Mouse (Mus musculus): ENCODE measurements around the gene Olfr330.
"Not testable (repeated sequence)": the region's sequence is repeated elsewhere in the genome, so short reads cannot be mapped to it uniquely, and the experiment has no call there.

Gene Olfr330

DNA sequence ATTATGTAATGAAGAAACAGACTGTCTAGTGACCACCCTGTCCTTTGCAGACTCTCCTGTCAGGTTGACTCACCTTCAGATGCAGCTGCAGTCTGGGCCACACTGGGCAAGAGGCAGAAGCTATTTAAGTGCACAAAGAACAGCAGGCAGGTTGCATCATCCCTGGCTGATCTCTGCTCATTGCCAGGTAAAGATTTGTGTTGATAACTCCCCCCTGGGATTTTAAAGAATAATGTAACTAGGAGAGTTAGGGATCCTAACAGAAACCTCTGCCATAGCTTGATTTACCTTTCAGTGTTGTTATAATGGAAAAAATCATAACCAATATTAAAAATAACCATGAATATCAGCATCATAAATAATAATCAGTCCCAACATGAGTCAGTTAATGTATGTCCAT, at the start of gene Olfr330:
Olfr330 (minus strand) TSS at position 101 of the 400 bp plus-strand sequence.
- DNase-seq, result not testable (repeated sequence)

- DNase-seq, result no peak
Observed at GRCm38 (mm10) chr11:58578636-58579035, 44.0 kb upstream of the Olfr330 start.

- DNase-seq, result no peak
Observed at GRCm38 (mm10) chr11:58577430-58577829, 42.8 kb upstream of the Olfr330 start, which contains the start of gene Olfr325. TSS of gene Olfr325 (plus strand) at chr11:58577730.

DNA sequence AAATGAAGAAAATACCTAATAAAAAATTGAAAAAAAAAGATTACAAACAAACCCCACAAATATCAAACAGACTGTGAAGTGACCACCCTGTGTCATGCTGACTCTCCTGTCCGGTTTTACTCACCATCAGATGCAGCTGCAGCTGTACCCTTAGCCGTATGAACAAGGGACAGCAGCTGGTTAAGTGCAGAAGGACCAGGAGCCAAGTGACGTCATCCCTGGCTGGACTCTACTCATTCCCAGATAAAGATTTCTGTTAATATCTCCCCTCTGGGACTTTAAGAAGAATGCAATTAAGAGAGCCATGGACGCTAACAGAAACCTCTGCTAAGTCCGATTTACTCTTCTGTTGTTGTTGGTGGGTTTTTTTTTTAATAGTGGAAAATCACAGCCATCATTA, 35.8 kb upstream of the Olfr330 start, which contains the start of gene Olfr224:
Olfr224 (minus strand) TSS at position 149 of the 400 bp plus-strand sequence.
- peak; percentile 15 for DNase-seq

GRCm38 (mm10) chr11:58555536-58555935, 20.9 kb upstream of the Olfr330 start, which contains the start of gene Olfr328:
TSS of gene Olfr328 (minus strand) at chr11:58555636.
- no peak for DNase-seq

- no peak for DNase-seq
Observed at GRCm38 (mm10) chr11:58546322-58546721, 11.7 kb upstream of the Olfr330 start, which contains the start of gene Olfr329-ps. TSS of gene Olfr329-ps (minus strand) at chr11:58546422.

- DNase-seq, result peak; percentile 14
Observed at GRCm38 (mm10) chr11:58519756-58520155, 14.9 kb downstream of the Olfr330 start.

- peak; percentile 77 for DNase-seq
Observed at GRCm38 (mm10) chr11:58518916-58519315, 15.7 kb downstream of the Olfr330 start.

DNA sequence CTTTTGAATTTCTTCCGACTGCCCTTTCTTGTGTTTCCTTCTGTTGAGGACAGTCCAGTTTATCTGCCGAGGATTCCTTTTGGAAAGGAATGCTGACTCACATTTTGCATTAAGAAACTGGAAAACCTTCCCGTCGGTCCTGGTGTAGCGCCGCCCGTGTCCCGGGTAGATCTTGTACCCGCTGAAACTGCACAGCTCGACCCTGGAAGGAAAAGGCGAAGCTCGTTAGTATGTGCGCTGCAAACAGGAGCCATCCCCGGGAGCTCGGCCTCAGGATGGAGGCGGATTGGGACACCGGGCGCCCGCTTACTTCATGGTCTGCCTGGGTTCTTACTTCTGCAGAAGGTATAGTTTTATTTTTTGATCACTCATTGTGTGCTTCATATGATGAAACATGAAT, 25.6 kb downstream of the Olfr330 start:
- DNase-seq, result not testable (repeated sequence)

DNA sequence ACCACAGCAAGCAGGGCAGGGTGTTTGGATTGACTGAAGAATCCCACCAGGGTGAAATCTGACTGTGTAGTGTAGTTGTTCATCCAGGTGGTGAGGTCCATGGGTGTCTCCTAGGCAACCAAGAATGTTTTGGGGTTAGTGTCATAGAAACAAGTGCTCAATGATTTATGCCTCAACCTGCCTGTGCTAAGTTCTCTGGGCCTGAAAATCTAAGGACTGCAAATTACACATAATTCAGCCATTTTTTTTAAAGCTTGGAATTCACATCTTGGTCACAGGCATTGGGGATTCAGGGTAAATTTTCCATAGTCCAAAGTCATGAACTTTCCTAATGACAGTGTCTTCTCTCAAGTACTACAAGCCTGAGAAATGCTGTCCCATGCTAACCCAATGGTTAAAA, 32.2 kb downstream of the Olfr330 start, which contains the start of gene Olfr331:
Olfr331 (minus strand) TSS at position 101 of the 400 bp plus-strand sequence.
- DNase-seq, result not testable (repeated sequence)

DNA sequence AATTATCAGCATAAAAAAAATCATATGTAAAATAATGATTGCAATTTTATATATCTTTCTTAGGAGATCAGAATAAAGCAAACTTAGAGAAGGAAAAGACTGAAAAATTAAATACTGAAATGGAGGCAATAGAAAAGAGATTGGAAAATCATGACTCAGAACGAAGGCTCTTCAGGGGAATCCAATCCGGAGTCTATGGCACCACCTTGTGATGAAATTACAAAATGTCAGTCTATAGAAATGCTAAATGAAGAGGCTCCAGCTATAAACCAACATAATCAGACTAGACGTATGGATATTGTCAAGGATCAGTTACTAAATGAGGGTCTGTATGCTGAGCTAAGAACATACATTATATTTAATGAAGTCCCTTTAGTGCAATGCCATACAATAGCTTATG, 35.3 kb downstream of the Olfr330 start:
- no peak for DNase-seq

DNA sequence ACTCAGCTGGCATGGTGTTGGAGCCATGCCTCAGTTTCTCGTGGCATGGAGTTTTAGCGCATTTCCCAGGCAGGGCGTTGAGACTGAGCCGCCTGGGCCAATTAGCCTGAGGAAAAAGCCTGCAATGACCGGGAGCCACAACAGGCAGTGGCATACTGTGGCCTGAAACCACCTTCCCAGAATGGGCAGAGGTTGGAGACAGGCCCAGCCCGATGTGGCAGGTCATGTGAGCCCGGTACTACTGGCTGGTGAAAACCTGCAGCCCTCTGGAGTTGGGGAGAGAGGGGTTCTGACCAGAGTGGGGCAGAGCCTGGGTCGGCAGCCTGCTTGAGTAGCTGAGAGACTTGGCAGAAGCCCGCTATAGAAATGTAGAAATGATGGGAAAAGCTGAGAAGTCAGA, 35.9 kb downstream of the Olfr330 start:
- no peak for DNase-seq

DNA sequence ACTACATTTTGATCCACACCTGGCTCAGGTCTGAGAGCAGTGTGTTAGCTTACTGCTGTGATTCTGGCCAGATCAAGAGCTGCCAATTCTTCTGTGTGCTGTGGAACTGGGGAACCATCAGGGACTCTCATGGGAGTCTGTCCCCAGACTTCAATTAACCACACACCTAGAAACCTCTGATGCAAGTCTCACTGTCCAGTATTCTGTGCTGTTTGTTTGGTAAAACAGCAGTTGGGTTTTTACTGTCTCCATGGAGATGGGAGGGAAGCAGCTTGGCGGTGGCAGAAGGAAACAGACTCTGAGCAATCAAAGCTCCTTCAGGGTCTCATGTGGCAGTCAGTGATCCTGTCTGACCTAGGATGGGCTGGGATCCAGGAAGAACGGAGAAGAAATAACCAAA, 42.2 kb downstream of the Olfr330 start, which contains the start of gene Olfr332:
Olfr332 (minus strand) TSS at position 101 of the 400 bp plus-strand sequence.
- DNase-seq, result no peak
